ENCODE assay signal across 8 mouse cellular contexts in the genomic region with DNA sequence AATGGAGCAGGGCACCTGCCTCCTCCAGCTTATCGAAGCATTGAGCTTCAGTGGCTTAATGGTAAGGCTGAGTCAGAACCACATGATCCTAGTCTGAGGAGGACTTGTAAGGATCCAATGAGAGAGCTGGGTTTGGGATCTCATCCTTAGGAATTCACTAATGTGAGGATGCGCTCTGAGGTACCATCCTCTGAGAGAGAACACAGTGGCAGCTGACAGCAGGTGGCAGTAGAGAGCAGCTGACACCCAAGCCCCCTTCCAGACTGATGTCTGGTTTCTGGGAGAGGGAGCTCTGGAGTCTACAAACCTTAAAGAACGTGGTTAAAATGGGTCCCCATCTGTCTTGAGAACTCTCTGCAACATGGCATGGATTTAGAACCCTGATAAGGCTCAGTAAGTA.
DNase-seq lines count a peak whose midpoint lies in the region; ATAC-seq and TF ChIP-seq lines count a peak whose summit lies in the region.

No protein-coding gene starts in this region.

- H3K9me3 ChIP-seq in liver, embryonic 11.5 days (ENCODE audit: control insufficient read depth, low read length) = no peaks in the 10 kb centered on the region
- H3K9me3 ChIP-seq in midbrain, postnatal 0 days (ENCODE audit: low read length) = no peaks in the 10 kb centered on the region

- H3K9ac ChIP-seq in liver, embryonic 11.5 days (ENCODE audit: low read depth, low read length) = no peak overlapping the region
- no peak overlapping the region for H3K9ac ChIP-seq in midbrain, postnatal 0 days (replicated peaks; ENCODE audit: low read length, poor library complexity, severe bottlenecking)

- ATAC-seq in liver, embryonic 11.5 days (replicated peaks; ENCODE audit: low FRiP score) = no peak
- peak; percentile 72; the same call in 1 of the 2 replicates for ATAC-seq in frontal cortex, adult (ENCODE audit: low TSS enrichment)
- no peak for ATAC-seq in midbrain, postnatal 0 days (ENCODE audit: low FRiP score)
- no peak for ATAC-seq in inflammation-experienced regulatory T-cells, adult 6 months

- H3K36me3 ChIP-seq in liver, embryonic 11.5 days (ENCODE audit: control insufficient read depth, insufficient read depth, low read length) = no peaks in the 10 kb centered on the region
- no peaks in the 10 kb centered on the region for H3K36me3 ChIP-seq in midbrain, postnatal 0 days (ENCODE audit: insufficient read depth, low read length)

- no peak overlapping the region for H3K4me3 ChIP-seq in liver, embryonic 11.5 days (ENCODE audit: low read depth, low read length)
- no peak overlapping the region for H3K4me3 ChIP-seq in midbrain, postnatal 0 days (ENCODE audit: low read depth, low read length)

- no peak overlapping the region for H3K27ac ChIP-seq in liver, embryonic 11.5 days (ENCODE audit: low read depth, low read length)
- no peak overlapping the region for H3K27ac ChIP-seq in midbrain, postnatal 0 days (ENCODE audit: low read depth, low read length)

- peak; percentile 76 for TF ChIP-seq CTCF in midbrain, postnatal 0 days (IDR thresholded peaks at IDR 0.05)

- WGBS in liver, embryonic 11.5 days = 24% methylated on average over 3 of the region's 3 CpGs
- 35% methylated on average over 3 of the region's 3 CpGs for WGBS in midbrain, postnatal 0 days

- H3K4me1 ChIP-seq in liver, embryonic 11.5 days (replicated peaks; ENCODE audit: control insufficient read depth, insufficient read depth, low read length) = no peaks in the 10 kb centered on the region
- H3K4me1 ChIP-seq in midbrain, postnatal 0 days (ENCODE audit: insufficient read depth, low read length) = no peaks in the 10 kb centered on the region

- H3K4me2 ChIP-seq in liver, embryonic 11.5 days = no peak overlapping the region
- H3K4me2 ChIP-seq in midbrain, postnatal 0 days (ENCODE audit: low read depth, low read length, poor library complexity, severe bottlenecking) = no peak overlapping the region

- DNase-seq in liver = peak; percentile 40
- DNase-seq in liver, embryonic 11.5 days (ENCODE audit: low spot score) = no peak
- DNase-seq in MN1 (ENCODE audit: low spot score) = peak; percentile 10
- peak; percentile 5 for DNase-seq in c-Kit-positive CD71-positive TER-119-negative erythroid progenitor cells, embryonic 14.5 days (ENCODE audit: low read depth)
- DNase-seq in layer of hippocampus, postnatal 36 days = peak; percentile 25 to 57
- peak; percentile 60 for DNase-seq in midbrain, postnatal 0 days (ENCODE audit: low spot score)

- H3K27me3 ChIP-seq in liver, embryonic 11.5 days (replicated peaks; ENCODE audit: control insufficient read depth, insufficient read depth, low read length) = no peaks in the 10 kb centered on the region
- H3K27me3 ChIP-seq in midbrain, postnatal 0 days (ENCODE audit: insufficient read depth, low read length) = no peaks in the 10 kb centered on the region
